Mouse (Mus musculus) cerebellum, adult 2 months (tissue): ENCODE results near the gene Nars2.

Experiments used
- CTCF ChIP-seq: fragments of 200-500 bp; IDR thresholded peaks from 2 replicates; pipeline ENCODE4 v1.5.1; 2011; ENCODE audit warnings: low read depth, mild to moderate bottlenecking, control low read depth, low read length, moderate library complexity, borderline replicate concordance; ENCODE audit not compliant: insufficient read depth
- POLR2A ChIP-seq: fragments of 200-500 bp; IDR thresholded peaks from 2 replicates; pipeline ENCODE4 v1.6.1; 2011; ENCODE audit warnings: low read length, control low read depth, borderline replicate concordance; ENCODE audit not compliant: insufficient read depth

GRCm38 (mm10) chr7:97081959-97082218 lies 130.6 kb downstream of the Nars2 start:
- no peak for TF ChIP-seq CTCF
- no peak for TF ChIP-seq POLR2A
